Mouse (Mus musculus): ENCODE results near the gene Gm17660. TPM values are rescaled to one million over a fixed set of nuclear protein-coding genes. Genes with fewer than 3 reads are reported as not detected.

The Gm17660 gene
- polyA plus RNA-seq, 1 experiment from 2014 or later = not detected

DNA sequence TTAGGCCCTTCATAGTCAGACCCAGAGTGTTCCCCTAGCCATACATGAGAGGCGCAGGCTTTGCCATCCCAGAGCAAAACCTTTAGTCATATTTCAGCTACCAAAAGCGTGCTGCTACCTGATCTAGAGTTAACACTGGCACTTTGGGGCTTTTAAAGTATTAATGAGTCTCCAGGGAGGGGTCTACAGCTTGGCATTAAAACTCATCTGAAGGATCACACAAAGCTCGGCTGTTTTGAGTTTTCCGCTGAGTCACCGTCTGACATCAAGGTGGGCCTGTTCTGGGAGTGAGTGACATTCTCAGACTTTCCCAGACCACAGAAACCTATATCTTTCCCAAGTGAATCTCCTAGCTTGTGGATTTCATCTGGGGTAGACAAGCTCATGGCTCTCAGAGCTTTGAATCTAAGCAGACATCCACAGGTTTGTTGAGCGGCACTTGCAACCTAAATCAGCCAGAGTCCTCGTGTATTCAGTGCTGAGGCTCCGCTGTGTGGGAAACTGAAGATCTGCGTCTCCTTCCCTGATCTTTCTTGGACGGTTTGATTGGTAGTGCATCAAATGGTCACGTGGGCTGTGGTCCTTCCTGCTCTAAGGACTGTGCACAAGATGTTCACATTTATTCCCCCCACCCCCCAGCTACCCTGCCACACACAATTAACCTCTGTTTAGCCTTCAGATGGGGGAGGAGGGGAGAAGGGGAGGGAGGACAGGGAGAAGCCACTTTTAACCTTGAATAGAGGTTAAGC, 30.9 kb upstream of the Gm17660 start:
- whole genome bisulfite sequencing = 46% methylated on average over 11 of the region's 11 CpGs
- H3K9ac ChIP-seq (replicated peaks) = peak overlapping the region; percentile 39; the same call in 1 of the 2 replicates
- H3K4me1 ChIP-seq = peaks cover 63% of the 10 kb centered on the region
- H3K36me3 ChIP-seq = no peaks in the 10 kb centered on the region
- H3K9me3 ChIP-seq = no peaks in the 10 kb centered on the region
- H3K4me3 ChIP-seq = peak overlapping the region; percentile 27; the same call in 1 of the 2 replicates
- peak; percentile 64 for ATAC-seq (ENCODE audit: low FRiP score, low read depth)
- H3K27me3 ChIP-seq = peaks cover 45% of the 10 kb centered on the region
- peak overlapping the region; percentile 69 for H3K27ac ChIP-seq (replicated peaks)
- peak overlapping the region; percentile 52 for H3K4me2 ChIP-seq (replicated peaks)

DNA sequence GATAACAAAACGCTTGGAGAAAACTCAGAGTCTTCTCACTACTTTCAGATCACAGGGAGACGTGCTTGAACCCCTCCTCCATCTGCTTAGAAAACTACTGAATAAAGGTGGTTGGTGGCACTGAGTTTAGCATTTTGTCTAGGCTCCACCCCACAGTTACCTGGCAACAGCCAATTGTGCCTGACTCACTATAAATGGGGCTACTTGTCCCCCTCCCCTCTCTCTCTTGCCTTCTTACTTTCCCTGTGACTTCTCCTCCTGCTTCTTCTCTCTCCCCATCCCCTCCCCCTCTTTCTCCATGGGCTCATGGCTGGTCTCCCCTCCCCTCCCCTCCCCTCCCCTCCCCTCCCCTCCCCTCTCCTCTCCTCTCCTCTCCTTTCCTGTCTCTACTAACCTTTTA, 26.7 kb upstream of the Gm17660 start:
- Histone ChIP-seq H3K4me2 (replicated peaks) (no peak overlapping the region), H3K9ac (replicated peaks) (no peak overlapping the region), H3K4me1 (peaks cover 38% of the 10 kb centered on the region), H3K27ac (replicated peaks) (no peak overlapping the region), H3K36me3 (no peaks in the 10 kb centered on the region), H3K4me3 (no peak overlapping the region), H3K27me3 (peaks cover 34% of the 10 kb centered on the region), H3K9me3 (no peaks in the 10 kb centered on the region)
- 35% methylated on average over 2 of the region's 2 CpGs for WGBS
- no peak for ATAC-seq (ENCODE audit: low FRiP score, low read depth)

DNA sequence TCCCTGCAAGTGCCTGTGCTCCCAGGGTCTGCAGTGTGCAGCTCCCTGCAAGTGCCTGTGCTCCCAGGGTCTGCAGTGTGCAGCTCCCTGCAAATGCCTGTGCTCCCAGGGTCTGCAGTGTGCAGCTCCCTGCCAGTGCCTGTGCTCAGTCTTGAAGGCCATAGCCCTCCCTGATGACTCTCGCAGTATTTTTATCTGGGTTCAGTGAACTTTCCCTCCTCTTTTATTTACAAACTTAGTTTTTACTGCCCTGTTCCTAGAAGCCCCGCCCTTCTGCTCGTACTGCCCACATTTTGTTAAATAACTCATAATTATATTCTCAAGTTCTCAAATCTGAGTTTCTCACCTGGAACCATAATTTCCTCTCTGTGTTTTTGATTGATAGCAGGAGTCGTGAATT, 25.8 kb upstream of the Gm17660 start:
- Histone ChIP-seq H3K27ac (replicated peaks) (no peak overlapping the region), H3K9me3 (no peaks in the 10 kb centered on the region), H3K4me3 (no peak overlapping the region), H3K4me1 (peaks cover 29% of the 10 kb centered on the region), H3K9ac (replicated peaks) (no peak overlapping the region), H3K36me3 (no peaks in the 10 kb centered on the region), H3K27me3 (peaks cover 32% of the 10 kb centered on the region), H3K4me2 (replicated peaks) (no peak overlapping the region)
- ATAC-seq (ENCODE audit: low FRiP score, low read depth) = no peak
- 84% methylated on average over 4 of the region's 4 CpGs for WGBS

DNA sequence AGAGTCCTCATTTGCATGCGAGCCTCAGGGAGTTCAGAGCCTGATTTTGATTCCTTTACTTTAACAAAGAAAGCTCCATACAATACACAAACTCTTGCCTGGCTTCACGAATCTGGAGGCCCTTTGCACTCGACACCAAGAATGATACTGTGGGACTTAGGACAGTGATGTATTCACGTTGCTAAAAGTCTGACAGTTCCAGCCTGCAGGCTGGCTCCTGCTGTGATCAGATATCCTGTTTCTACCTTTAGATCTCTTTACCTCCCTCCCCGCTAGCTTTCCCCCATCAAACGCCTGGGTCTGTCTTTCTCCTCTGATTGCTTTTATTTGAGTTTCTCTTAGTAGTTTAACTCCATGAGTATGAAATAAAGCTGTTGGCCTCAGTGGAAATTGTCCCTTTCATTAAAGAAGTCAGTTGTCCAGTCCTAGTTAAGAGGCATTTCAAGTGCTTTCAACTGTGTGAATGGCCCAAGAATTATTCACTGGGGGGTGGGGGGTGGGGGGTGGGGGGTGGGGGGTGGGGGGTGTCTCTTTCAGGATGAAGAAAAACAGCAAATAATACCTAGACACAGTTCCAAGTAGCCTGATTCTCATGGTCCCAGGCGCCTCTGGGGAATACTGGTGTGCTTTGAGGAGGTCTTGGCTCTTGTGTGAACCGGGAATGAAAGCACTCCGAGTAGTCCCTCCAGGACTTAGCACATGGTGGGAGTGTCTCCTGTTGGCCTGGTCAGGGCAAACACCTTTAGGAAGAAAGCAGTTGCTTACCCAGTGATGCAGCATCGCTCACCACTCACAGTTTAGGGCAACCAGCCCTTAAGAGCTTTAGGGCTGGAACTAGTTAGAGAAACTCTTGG, 24.5 kb upstream of the Gm17660 start:
- ATAC-seq (ENCODE audit: low FRiP score, low read depth) = peak; percentile 50; the same call in 1 of the 2 replicates
- H3K36me3 ChIP-seq = no peaks in the 10 kb centered on the region
- H3K9me3 ChIP-seq = no peaks in the 10 kb centered on the region
- H3K4me3 ChIP-seq = no peak overlapping the region
- peaks cover 24% of the 10 kb centered on the region for H3K4me1 ChIP-seq
- H3K27ac ChIP-seq (replicated peaks) = 0 out of 2 replicates have a peak overlapping the region, but pooled peaks have one; percentile 30
- no peak overlapping the region for H3K9ac ChIP-seq (replicated peaks)
- no peak overlapping the region for H3K4me2 ChIP-seq (replicated peaks)
- 11% methylated on average over 10 of the region's 10 CpGs for WGBS
- H3K27me3 ChIP-seq = peaks cover 21% of the 10 kb centered on the region

DNA sequence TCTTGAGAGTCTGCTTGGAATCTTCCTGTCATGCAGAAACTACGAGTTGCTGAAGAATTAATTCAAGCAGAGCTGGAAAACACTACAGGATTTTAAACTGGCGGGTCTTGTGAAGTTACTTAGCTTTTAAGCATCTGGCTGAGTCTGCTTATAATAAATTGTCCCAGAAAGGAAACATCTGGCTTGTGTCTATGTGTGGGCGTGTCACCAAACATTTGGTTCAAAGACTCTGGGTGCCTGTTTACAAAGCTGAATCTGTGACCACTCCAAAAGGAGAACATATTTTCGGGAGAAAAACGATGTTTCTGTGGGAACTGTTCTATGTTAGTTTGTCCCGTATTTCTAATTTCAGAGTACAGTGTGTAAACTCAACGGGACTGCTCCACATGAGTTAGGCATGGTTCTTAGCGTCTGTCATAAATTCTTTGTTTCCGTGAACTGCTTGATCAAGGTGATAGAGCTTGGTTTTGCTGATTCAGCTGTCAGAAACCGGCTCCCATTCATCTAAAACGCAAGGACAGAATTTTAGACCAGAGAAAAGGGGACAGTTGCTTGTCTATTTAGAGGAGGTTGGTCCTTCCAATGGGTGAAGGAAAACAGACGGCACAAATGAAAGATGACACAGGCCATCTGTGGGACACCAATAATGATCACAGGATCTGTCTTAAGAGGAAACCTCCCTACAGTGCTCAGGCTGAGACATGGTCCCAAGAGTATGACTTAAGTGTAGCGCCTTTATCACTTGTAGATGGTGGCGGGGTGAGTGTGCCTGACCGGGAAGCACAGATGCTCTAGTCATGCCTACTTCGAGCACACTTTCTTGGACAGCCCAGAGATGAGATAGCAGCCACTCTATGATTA, 18.9 kb upstream of the Gm17660 start:
- H3K4me1 ChIP-seq = no peaks in the 10 kb centered on the region
- no peak for ATAC-seq (ENCODE audit: low FRiP score, low read depth)
- H3K9ac ChIP-seq (replicated peaks) = no peak overlapping the region
- no peak overlapping the region for H3K27ac ChIP-seq (replicated peaks)
- no peak overlapping the region for H3K4me2 ChIP-seq (replicated peaks)
- no peaks in the 10 kb centered on the region; the same call in 1 of the 2 replicates for H3K27me3 ChIP-seq
- no peaks in the 10 kb centered on the region for H3K36me3 ChIP-seq
- H3K9me3 ChIP-seq = no peaks in the 10 kb centered on the region
- no peak overlapping the region for H3K4me3 ChIP-seq
- WGBS = 88% methylated on average over 16 of the region's 16 CpGs

DNA sequence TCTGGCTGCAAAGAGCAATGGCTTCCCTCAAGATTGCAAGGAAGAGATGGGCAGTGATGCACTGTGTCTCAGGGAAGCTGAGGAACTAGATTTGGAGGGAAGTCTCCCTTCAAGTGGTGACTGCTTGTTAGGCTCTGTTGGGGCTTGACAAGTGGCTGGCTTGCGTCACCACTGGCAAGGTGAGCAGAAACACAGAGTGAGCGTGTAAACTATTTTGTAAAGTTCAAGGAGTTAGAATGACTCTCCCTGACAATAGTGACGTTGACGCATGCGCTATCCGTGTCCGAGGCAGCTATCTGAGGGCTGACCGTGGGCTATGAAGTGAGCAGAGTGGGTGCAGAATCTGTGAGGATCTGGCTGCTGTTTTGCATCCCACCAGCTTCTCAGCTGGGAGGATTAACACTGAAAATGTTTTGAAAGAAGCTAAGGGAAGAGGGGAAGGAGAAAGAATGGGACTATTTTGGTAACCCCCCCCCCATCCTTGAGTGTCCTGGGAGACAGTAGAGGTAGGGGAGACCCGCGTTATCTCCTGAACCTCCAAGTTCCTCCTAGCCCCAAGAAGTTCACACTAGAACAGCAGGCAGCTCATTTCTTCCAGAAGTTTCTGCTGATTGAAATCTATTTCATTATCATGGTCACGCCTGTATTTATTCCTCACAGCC, 18.1 kb upstream of the Gm17660 start:
- Histone ChIP-seq H3K36me3 (no peaks in the 10 kb centered on the region), H3K4me3 (no peak overlapping the region), H3K27me3 (no peaks in the 10 kb centered on the region; the same call in 1 of the 2 replicates), H3K4me2 (replicated peaks) (no peak overlapping the region), H3K4me1 (no peaks in the 10 kb centered on the region), H3K9ac (replicated peaks) (no peak overlapping the region), H3K9me3 (no peaks in the 10 kb centered on the region), H3K27ac (replicated peaks) (no peak overlapping the region)
- 83% methylated on average over 11 of the region's 11 CpGs for WGBS
- ATAC-seq (ENCODE audit: low FRiP score, low read depth) = no peak

DNA sequence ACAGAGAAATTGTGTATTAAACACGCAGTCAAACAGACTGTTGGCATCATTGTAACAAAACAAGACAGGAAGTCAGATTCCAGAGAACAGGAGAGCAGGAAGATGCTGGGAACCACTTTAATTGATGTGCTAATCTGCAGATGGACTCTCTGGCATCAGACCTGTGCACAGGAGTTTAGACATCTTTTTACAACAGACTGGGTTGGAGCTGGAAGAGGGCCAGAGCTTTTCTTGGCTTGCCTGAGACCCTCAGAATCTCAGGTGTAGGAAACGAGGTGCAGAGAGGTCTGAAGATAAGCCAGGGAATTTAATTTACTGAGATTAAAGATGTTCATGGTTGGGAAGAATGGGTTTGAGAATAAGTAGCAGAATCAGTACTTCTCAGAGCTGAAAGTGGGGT, 12.3 kb upstream of the Gm17660 start:
- Histone ChIP-seq H3K27ac (replicated peaks) (no peak overlapping the region), H3K27me3 (no peaks in the 10 kb centered on the region), H3K4me1 (no peaks in the 10 kb centered on the region), H3K4me2 (replicated peaks) (no peak overlapping the region), H3K9me3 (no peaks in the 10 kb centered on the region), H3K9ac (replicated peaks) (no peak overlapping the region), H3K4me3 (no peak overlapping the region), H3K36me3 (no peaks in the 10 kb centered on the region)
- no peak for ATAC-seq (ENCODE audit: low FRiP score, low read depth)
- 81% methylated on average over 2 of the region's 2 CpGs for WGBS

DNA sequence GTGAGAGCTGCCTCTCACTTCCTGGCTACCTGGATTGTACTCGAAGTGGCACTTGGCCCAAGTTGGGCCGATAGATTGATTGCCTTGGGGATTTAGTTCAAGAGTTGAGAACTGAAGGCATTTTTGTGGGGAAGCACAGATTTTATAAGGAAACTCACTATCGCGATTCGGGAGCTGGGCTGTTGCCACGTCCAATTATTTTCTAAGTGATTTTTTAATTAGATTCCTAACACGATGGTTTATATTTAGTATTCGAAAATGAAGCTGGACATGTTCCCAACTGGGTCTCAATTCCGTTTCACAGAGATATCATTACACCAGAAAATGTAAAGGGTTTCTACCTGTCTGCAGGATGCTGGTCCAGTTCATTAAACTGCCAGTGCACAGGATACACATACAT, 8.0 kb upstream of the Gm17660 start:
- Histone ChIP-seq H3K9ac (replicated peaks) (no peak overlapping the region), H3K4me3 (no peak overlapping the region), H3K9me3 (no peaks in the 10 kb centered on the region), H3K27ac (replicated peaks) (no peak overlapping the region), H3K36me3 (no peaks in the 10 kb centered on the region), H3K4me2 (replicated peaks) (no peak overlapping the region), H3K27me3 (no peaks in the 10 kb centered on the region), H3K4me1 (no peaks in the 10 kb centered on the region)
- no peak for ATAC-seq (ENCODE audit: low FRiP score, low read depth)
- 95% methylated on average over 9 of the region's 9 CpGs for WGBS

DNA sequence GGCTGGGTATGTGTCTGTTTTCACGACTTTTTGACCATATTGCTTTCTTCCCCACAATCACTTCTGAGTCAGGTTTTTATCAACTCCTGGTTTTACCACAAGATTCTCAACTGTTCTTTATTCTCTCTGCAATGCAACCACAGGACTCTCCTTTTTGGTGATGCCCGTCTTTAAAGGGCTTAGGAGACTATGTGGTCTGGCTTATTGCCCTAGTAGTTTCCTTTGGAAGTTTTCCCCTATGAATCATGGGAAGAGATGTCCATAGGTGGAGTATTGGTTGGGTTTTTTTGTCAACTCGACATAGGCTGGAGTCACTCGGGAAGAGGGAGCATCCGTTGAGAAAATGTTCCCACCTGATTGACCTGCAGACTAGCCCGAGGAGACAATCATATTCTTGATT, 3.3 kb upstream of the Gm17660 start:
- Histone ChIP-seq H3K4me3 (no peak overlapping the region), H3K27me3 (peaks cover 3% of the 10 kb centered on the region; the same call in 1 of the 2 replicates), H3K36me3 (no peaks in the 10 kb centered on the region), H3K4me1 (no peaks in the 10 kb centered on the region), H3K27ac (replicated peaks) (no peak overlapping the region), H3K9me3 (no peaks in the 10 kb centered on the region), H3K9ac (replicated peaks) (no peak overlapping the region), H3K4me2 (replicated peaks) (no peak overlapping the region)
- no peak for ATAC-seq (ENCODE audit: low FRiP score, low read depth)
- WGBS = 89% methylated on average over 6 of the region's 6 CpGs

DNA sequence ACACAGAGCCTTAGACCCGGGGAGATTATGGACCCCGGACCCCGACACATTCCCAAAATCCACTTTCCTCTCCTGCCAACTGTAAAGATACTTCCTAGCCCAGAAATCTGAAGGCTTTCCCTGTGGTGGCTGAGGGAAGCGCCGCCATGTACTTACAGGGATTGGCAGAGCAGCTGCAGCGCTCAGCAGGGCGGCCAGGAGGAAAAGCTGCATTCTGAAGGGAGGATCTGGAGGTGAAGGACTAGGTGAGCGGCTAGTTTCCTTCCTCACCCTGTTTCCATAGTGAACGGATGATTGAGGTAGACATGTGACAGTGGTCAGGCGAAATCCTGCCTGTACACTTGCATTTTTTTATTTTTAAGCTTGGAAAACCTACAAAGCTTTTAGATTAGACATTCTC, 1.0 kb downstream of the Gm17660 start:
- Histone ChIP-seq H3K4me3 (no peak overlapping the region), H3K27me3 (peaks cover 8% of the 10 kb centered on the region; the same call in 1 of the 2 replicates), H3K36me3 (no peaks in the 10 kb centered on the region), H3K9me3 (no peaks in the 10 kb centered on the region), H3K4me1 (peaks cover 11% of the 10 kb centered on the region), H3K4me2 (replicated peaks) (no peak overlapping the region), H3K9ac (replicated peaks) (no peak overlapping the region), H3K27ac (replicated peaks) (no peak overlapping the region)
- WGBS = 29% methylated on average over 10 of the region's 10 CpGs
- no peak for ATAC-seq (ENCODE audit: low FRiP score, low read depth)

DNA sequence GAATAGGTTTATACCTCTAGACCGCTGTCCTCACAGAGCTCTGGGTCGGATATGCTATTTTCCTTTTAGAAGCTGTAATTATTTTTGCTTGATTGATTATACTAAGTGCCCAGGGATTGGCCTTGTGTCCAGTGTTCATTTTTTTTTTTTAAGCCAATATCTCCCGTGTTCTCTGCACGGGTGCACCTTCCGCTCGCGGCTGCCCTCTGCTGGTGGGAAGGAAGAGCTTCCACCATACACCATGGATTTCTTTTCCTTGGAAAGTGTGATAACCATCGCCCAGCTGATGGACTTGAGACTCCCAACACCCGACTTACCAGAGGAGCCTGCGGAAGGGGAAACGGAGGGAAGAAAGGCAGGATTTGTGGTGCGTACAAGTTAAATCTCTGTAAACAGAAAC, 3.0 kb downstream of the Gm17660 start:
- H3K4me3 ChIP-seq = no peak overlapping the region
- H3K4me2 ChIP-seq (replicated peaks) = no peak overlapping the region
- H3K9ac ChIP-seq (replicated peaks) = no peak overlapping the region
- no peaks in the 10 kb centered on the region for H3K36me3 ChIP-seq
- 32% methylated on average over 12 of the region's 12 CpGs for WGBS
- peaks cover 11% of the 10 kb centered on the region for H3K4me1 ChIP-seq
- peaks cover 8% of the 10 kb centered on the region; the same call in 1 of the 2 replicates for H3K27me3 ChIP-seq
- no peaks in the 10 kb centered on the region for H3K9me3 ChIP-seq
- no peak for ATAC-seq (ENCODE audit: low FRiP score, low read depth)
- no peak overlapping the region for H3K27ac ChIP-seq (replicated peaks)
